Mouse (Mus musculus) cerebellum, adult 8-10 months (tissue): ENCODE measurements around the gene Gm8251.
"Not testable (repeated sequence)": the region's sequence is repeated elsewhere in the genome, so short reads cannot be mapped to it uniquely, and the experiment has no call there.

Experiments
- DNase-seq: peaks from one replicate; pipeline ENCODE4 v3.0.0; 2022

Gm8251 gene

GRCm38 (mm10) chr1:44061836-44062235, at the start of gene Gm8251:
Gm8251 (minus strand) TSS chr1:44061936.
- no peak for DNase-seq

- DNase-seq = no peak
Measured at GRCm38 (mm10) chr1:44102939-44103338, 41.2 kb upstream of the Gm8251 start.

GRCm38 (mm10) chr1:44102259-44102717, 40.6 kb upstream of the Gm8251 start, which contains the start of gene Tex30:
Tex30 (minus strand) TSS chr1:44102441.
- peak; percentile 89 for DNase-seq

- peak; percentile 25 for DNase-seq
Measured at GRCm38 (mm10) chr1:44101448-44102225, 39.9 kb upstream of the Gm8251 start.

- peak; percentile 20 for DNase-seq
Measured at GRCm38 (mm10) chr1:44064625-44065024, 2.9 kb upstream of the Gm8251 start.

- no peak for DNase-seq
Measured at GRCm38 (mm10) chr1:44063439-44063838, 1.7 kb upstream of the Gm8251 start.

GRCm38 (mm10) chr1:44057805-44058204, 3.9 kb downstream of the Gm8251 start:
- DNase-seq = no peak

GRCm38 (mm10) chr1:44046556-44046955, 15.2 kb downstream of the Gm8251 start:
- DNase-seq = no peak

GRCm38 (mm10) chr1:44045689-44046088, 16.0 kb downstream of the Gm8251 start:
- not testable (repeated sequence) for DNase-seq

GRCm38 (mm10) chr1:44042555-44042915, 19.2 kb downstream of the Gm8251 start:
- no peak for DNase-seq

GRCm38 (mm10) chr1:44041797-44042554, 19.8 kb downstream of the Gm8251 start:
- DNase-seq = peak; percentile 42

- no peak for DNase-seq
Measured at GRCm38 (mm10) chr1:44032948-44033347, 28.8 kb downstream of the Gm8251 start.

GRCm38 (mm10) chr1:44032213-44032612, 29.5 kb downstream of the Gm8251 start:
- DNase-seq = no peak

GRCm38 (mm10) chr1:44027651-44028050, 34.1 kb downstream of the Gm8251 start:
- DNase-seq = no peak

- no peak for DNase-seq
Measured at GRCm38 (mm10) chr1:44022656-44023055, 39.1 kb downstream of the Gm8251 start.

GRCm38 (mm10) chr1:44019934-44020333, 41.8 kb downstream of the Gm8251 start, which contains the start of gene Mettl21c:
Mettl21c (minus strand) TSS chr1:44020034.
- no peak for DNase-seq

- DNase-seq = no peak
Measured at GRCm38 (mm10) chr1:44015556-44015955, 46.2 kb downstream of the Gm8251 start.
